Mouse (Mus musculus) hindbrain, embryonic 16.5 days (tissue): ENCODE results near the gene Mbd3. TPM values are rescaled to one million over a fixed set of nuclear protein-coding genes. Genes with fewer than 3 reads are reported as not detected.

Source experiments
- ATAC-seq: fragments of 200-750 bp; cut with Nextera tagmentation; 2 replicates; pipeline ENCODE4 v1.8.0; 2017; ENCODE audit warnings: moderate TSS enrichment, moderate library complexity
- H3K27ac ChIP-seq: fragments of 300-500 bp; sonication (generic); 2 replicates; pipeline ENCODE4 v1.5.1; 2014; ENCODE audit warnings: low read depth, mild to moderate bottlenecking, control low read depth, low read length, moderate library complexity
- H3K27me3 ChIP-seq: fragments of 300-500 bp; sonication (generic); replicated peaks from 2 replicates; pipeline ENCODE4 v1.6.1; 2014; ENCODE audit warnings: low read length; ENCODE audit not compliant: control insufficient read depth, insufficient read depth
- H3K36me3 ChIP-seq: fragments of 300-500 bp; sonication (generic); 2 replicates; pipeline ENCODE4 v1.6.1; 2014; ENCODE audit warnings: mild to moderate bottlenecking, low read length, moderate library complexity, mixed read lengths; ENCODE audit not compliant: control insufficient read depth, insufficient read depth
- H3K4me1 ChIP-seq: fragments of 300-500 bp; sonication (generic); 2 replicates; pipeline ENCODE4 v1.6.1; 2014; ENCODE audit warnings: low read depth, low read length; ENCODE audit not compliant: control insufficient read depth, insufficient read depth
- H3K4me2 ChIP-seq: fragments of 300-500 bp; sonication (generic); 2 replicates; pipeline ENCODE4 v1.6.1; 2014; ENCODE audit warnings: mild to moderate bottlenecking, low read length, control low read depth, moderate library complexity
- H3K4me3 ChIP-seq: fragments of 300-500 bp; sonication (generic); 2 replicates; pipeline ENCODE4 v1.5.1; 2014; ENCODE audit warnings: mild to moderate bottlenecking, low read length, control low read depth, moderate library complexity
- H3K9ac ChIP-seq: fragments of 300-500 bp; sonication (generic); 2 replicates; pipeline ENCODE4 v1.6.1; 2014; ENCODE audit warnings: low read depth, mild to moderate bottlenecking, control low read depth, low read length, moderate library complexity
- H3K9me3 ChIP-seq: fragments of 300-500 bp; sonication (generic); 2 replicates; pipeline ENCODE4 v1.6.1; 2014; ENCODE audit warnings: mild to moderate bottlenecking, low read length, moderate library complexity; ENCODE audit not compliant: control insufficient read depth
- WGBS: fragments of 180-500 bp; shearing (Covaris S2); extraction: QIAGEN DNeasy Blood & Tissue Kit; methylation state at CpG from one replicate; pipeline ENCODE4 v1.1.7; 2014; 5-methylcytosine and 5-hydroxymethylcytosine counted together
- polyA plus RNA-seq: library from polyadenylated mRNA; unstranded; fragments of >200 nt; fragmentation: Nextera tagmentation; extraction: Ambion mirVana; gene quantifications from 2 replicates; pipeline ENCODE4 v1.2.1, GENCODE M21; 2015

The Mbd3 gene
- polyA plus RNA-seq, 1 experiment from 2014 or later: 196 TPM

DNA sequence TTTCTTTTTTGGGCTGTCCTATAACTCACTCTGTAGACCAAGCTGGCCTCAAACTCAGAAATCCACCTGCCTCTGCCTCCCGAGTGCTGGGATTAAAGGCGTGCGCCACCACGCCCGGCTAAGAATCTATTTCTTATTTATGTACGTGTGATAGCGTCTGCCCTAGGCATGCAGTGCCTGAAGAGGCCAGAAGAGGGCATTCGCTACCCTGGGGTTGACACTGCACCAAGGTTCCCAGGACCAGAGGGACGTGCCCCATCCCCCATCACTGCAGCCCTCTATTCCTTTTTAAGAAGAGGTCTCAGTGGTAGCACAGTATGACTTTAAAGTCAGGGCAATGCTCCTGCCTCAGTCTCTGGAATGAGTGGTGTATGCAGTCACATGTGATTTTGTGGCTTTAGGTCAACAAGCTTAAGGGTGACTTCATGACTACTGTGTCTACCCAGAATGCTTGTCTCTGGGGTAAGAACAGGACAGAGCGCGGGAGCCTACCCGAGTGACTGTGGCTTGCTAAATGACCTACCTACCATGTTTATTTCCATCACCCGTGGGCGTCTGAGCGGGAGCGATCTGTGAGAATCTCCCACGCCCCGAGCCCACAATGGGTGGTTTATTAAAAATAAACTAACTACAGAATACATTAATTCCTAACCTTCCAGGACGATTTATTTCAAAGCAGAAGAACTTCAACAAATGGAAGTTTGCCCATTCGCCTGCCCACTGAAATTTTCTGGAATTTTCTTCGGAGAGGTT, 29.2 kb downstream of the Mbd3 start:
- Histone ChIP-seq H3K4me3 (no peak overlapping the region), H3K27me3 (no peaks in the 10 kb centered on the region), H3K27ac (no peak overlapping the region), H3K4me2 (no peak overlapping the region), H3K36me3 (no peaks in the 10 kb centered on the region), H3K9me3 (no peaks in the 10 kb centered on the region), H3K9ac (no peak overlapping the region), H3K4me1 (peaks cover 7% of the 10 kb centered on the region)
- ATAC-seq: no peak
- WGBS: 80% methylated on average over 21 of the region's 21 CpGs

- Histone ChIP-seq H3K4me2 (no peak overlapping the region), H3K27me3 (peaks cover 3% of the 10 kb centered on the region; the same call in 1 of the 2 replicates), H3K27ac (no peak overlapping the region), H3K36me3 (no peaks in the 10 kb centered on the region), H3K4me3 (no peak overlapping the region), H3K9me3 (no peaks in the 10 kb centered on the region), H3K9ac (no peak overlapping the region), H3K4me1 (peaks cover 10% of the 10 kb centered on the region)
- 91% methylated on average over 6 of the region's 6 CpGs for WGBS
- ATAC-seq: no peak
These were observed 31.0 kb downstream of the Mbd3 start for GRCm38 (mm10) chr10:80368392-80368791.

DNA sequence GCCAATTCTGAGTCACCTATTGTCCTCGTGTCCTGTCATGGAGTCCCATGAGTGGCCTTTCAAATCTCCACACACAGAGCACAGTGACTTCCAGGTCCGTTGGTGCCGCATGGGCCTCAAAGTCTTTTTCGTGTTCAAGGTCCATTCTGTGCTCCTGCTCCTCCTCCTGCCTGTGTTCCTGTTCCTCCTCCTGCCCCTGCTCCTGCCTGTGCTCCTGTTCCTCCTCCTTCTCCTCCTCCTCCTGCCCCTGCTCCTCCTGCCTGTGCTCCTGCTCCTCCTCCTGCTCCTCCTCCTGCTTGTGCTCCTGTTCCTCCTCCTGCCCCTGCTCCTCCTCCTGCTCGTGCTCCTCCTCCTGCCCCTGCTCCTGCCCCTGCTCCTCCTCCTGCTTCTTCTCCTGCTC, 31.4 kb downstream of the Mbd3 start:
- ATAC-seq: no peak
- Histone ChIP-seq H3K4me1 (peaks cover 10% of the 10 kb centered on the region), H3K4me3 (no peak overlapping the region), H3K27ac (no peak overlapping the region), H3K4me2 (no peak overlapping the region), H3K27me3 (peaks cover 3% of the 10 kb centered on the region; the same call in 1 of the 2 replicates), H3K36me3 (no peaks in the 10 kb centered on the region), H3K9ac (no peak overlapping the region), H3K9me3 (no peaks in the 10 kb centered on the region)
- WGBS: 61% methylated on average over 5 of the region's 5 CpGs

GRCm38 (mm10) chr10:80365736-80366135, 33.6 kb downstream of the Mbd3 start:
- no peak overlapping the region for H3K9ac ChIP-seq
- H3K4me3 ChIP-seq: no peak overlapping the region
- 69% methylated on average over 6 of the region's 6 CpGs for WGBS
- ATAC-seq: no peak
- no peaks in the 10 kb centered on the region for H3K9me3 ChIP-seq
- H3K27me3 ChIP-seq: peaks cover 6% of the 10 kb centered on the region
- H3K4me2 ChIP-seq: no peak overlapping the region
- peaks cover 4% of the 10 kb centered on the region; the same call in 1 of the 2 replicates for H3K4me1 ChIP-seq
- H3K36me3 ChIP-seq: no peaks in the 10 kb centered on the region
- H3K27ac ChIP-seq: no peak overlapping the region

DNA sequence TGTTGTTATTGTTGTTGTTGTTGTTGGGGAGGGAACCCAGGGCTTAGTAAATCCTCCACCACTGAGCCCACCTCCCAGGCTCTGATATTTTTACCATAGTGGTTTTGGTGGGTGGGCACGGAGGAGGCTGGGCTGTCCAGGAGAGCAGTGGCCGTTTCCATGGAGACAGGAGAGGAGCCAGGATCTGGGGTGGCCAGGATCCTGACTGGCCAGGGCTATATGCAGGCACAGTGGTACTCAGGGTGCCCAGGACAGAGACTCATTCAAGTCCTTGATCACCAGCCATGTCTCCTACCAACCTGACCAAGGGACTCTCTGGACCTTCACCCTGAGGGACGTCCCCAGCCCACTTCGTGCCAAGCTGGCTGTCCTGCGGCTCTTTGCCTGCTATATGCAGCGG, 35.6 kb downstream of the Mbd3 start:
- peak; percentile 53; the same call in 1 of the 2 replicates for ATAC-seq
- Histone ChIP-seq H3K4me3 (no peak overlapping the region), H3K4me2 (no peak overlapping the region), H3K36me3 (no peaks in the 10 kb centered on the region), H3K27me3 (peaks cover 18% of the 10 kb centered on the region), H3K4me1 (peaks cover 4% of the 10 kb centered on the region; the same call in 1 of the 2 replicates), H3K9me3 (no peaks in the 10 kb centered on the region), H3K9ac (no peak overlapping the region), H3K27ac (no peak overlapping the region)
- WGBS: 22% methylated on average over 6 of the region's 6 CpGs

DNA sequence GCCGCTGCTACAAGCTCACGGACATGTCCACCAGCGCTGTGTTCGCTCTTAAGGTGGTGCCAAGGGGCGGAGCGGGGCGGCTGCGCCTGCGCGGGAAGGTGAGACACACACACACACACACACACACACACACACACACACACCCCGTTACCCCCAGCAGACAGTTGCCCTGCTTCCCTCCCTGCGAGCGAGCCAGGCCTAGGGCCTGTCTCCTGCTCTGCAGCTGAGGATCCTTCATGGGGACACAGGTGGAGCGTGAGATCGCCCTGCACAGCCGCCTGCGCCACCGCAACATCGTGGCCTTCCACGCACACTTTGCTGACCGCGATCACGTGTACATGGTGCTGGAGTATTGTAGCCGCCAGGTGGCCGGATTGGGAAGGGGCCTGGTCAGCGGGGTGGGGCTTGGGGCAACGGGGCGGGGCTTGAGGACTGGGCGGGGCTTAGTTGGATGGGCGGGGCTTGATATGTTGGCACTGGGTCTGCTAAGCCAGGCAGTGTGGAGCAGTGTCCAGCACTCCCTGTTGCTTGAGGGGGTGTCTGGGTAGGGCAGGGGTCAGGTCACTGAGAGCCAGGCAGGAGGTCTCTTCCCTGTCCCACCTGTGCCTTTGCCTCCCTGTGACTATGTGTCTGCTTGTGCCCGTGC, 41.2 kb downstream of the Mbd3 start:
- 7% methylated on average over 30 of the region's 31 CpGs for WGBS
- Histone ChIP-seq H3K9ac (peak overlapping the region; percentile 61), H3K27me3 (peaks cover 59% of the 10 kb centered on the region), H3K27ac (no peak overlapping the region), H3K4me2 (peak overlapping the region; percentile 70), H3K36me3 (no peaks in the 10 kb centered on the region), H3K9me3 (no peaks in the 10 kb centered on the region), H3K4me1 (peaks cover 20% of the 10 kb centered on the region), H3K4me3 (peak overlapping the region; percentile 41)
- peak; percentile 63 for ATAC-seq

DNA sequence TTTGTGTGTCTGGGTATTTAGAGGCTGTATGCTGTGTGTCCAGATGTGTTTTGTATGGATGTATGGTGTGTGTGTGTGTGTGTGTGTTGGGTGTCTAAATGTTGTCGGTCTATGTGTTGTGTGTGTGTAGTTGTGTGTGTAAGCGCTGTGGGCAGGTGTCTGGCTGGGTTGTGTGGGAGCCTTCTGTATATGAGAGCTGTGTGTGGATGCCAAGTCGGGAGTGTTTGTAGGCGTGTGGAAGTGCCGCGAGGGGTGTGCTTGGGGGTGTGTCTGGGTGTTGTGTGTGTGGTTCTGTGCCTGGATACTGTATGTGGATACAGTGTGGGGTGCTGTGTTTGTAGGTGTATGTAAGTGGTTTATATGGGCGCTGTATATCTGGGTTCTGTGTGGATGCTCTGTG, 42.0 kb downstream of the Mbd3 start:
- Histone ChIP-seq H3K36me3 (no peaks in the 10 kb centered on the region), H3K4me3 (peak overlapping the region; percentile 41), H3K4me2 (peak overlapping the region; percentile 70), H3K27me3 (peaks cover 65% of the 10 kb centered on the region), H3K9ac (no peak overlapping the region; the same call in 1 of the 2 replicates), H3K27ac (no peak overlapping the region), H3K9me3 (no peaks in the 10 kb centered on the region), H3K4me1 (peaks cover 20% of the 10 kb centered on the region)
- peak; percentile 29 for ATAC-seq
- WGBS: 35% methylated on average over 7 of the region's 7 CpGs

GRCm38 (mm10) chr10:80356737-80357136, 42.6 kb downstream of the Mbd3 start:
- Histone ChIP-seq H3K9ac (peak overlapping the region; percentile 54), H3K4me1 (peaks cover 20% of the 10 kb centered on the region), H3K27ac (no peak overlapping the region), H3K9me3 (no peaks in the 10 kb centered on the region), H3K27me3 (peaks cover 68% of the 10 kb centered on the region), H3K4me3 (peak overlapping the region; percentile 45), H3K4me2 (peak overlapping the region; percentile 84), H3K36me3 (no peaks in the 10 kb centered on the region)
- peak; percentile 51 for ATAC-seq
- 2% methylated on average over 34 of the region's 34 CpGs for WGBS

- ATAC-seq: peak; percentile 46; the same call in 1 of the 2 replicates
- Histone ChIP-seq H3K9me3 (no peaks in the 10 kb centered on the region), H3K9ac (peak within 1 kb of the TSS; percentile 54), H3K4me1 (peaks cover 20% of the 10 kb centered on the region), H3K4me3 (peak within 1 kb of the TSS; percentile 45), H3K36me3 (no peaks in the 10 kb centered on the region), H3K27me3 (peaks cover 68% of the 10 kb centered on the region), H3K27ac (no peak within 1 kb of the TSS), H3K4me2 (peak within 1 kb of the TSS; percentile 84)
- under 1% methylated on average over 48 of the region's 53 CpGs for WGBS
These were observed 43.2 kb downstream of the Mbd3 start, which contains the start of gene Plk5 for GRCm38 (mm10) chr10:80356001-80356682. TSS of gene Plk5 (plus strand) at chr10:80356459.
